Mouse (Mus musculus): ENCODE results near the gene Inpp4a.

DNA sequence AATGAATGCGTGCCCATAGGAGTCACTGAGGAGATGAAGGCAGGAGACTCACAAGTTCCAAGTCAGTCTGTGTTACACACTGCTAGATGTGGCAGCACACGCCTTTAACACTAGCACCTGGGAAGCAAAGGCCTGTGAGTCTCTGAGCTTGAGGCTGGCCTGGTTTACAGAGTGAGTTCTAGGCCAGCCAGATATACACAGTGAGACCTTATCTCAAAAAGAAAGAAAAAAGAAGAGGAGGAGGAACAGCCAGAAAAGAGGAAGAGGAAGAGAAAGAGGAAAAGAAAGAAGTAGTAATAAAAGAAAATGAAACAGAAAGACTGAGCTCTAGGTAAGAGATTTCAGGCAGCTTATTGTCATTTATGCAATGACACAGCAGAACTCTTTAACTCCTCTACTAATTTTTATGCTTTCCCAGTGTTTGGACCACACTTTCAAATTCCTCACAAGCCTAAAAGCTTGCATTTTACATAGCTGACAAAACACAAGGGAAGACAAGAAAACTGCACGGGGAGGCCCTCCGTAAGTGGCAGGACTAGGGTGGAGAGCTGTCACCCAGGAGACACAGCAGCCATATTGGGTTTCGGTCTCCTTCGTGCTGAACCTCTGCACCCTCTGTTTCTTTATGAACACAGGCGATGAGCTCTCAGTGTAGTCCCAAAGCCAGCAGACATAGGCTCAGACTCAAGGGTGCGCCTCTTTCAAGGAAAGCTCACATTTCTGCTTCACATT is 127.6 kb downstream of the Inpp4a start:
- TF ChIP-seq ZNF384 (IDR thresholded peaks at IDR 0.05; ENCODE audit: low read depth, low read length) (no peak), ZC3H11A (IDR thresholded peaks at IDR 0.05; ENCODE audit: borderline replicate concordance, low read depth, low read length) (no peak), MAFK (IDR thresholded peaks at IDR 0.05; ENCODE audit: insufficient read depth, low read depth, low read length) (no peak)
